Mouse (Mus musculus) midbrain, embryonic 10.5 days (tissue): ENCODE measurements around the gene Zdhhc12. TPM values are rescaled to one million over a fixed set of nuclear protein-coding genes. Genes with fewer than 3 reads are reported as not detected.

Source experiments
- DNase-seq: peaks from one replicate; pipeline ENCODE4 v3.0.0-alpha.2; 2017; ENCODE audit warnings: low spot score
- H3K27ac ChIP-seq: fragments of 300-500 bp; sonication (generic); replicated peaks from 2 replicates; pipeline ENCODE4 v1.5.1; 2016; ENCODE audit warnings: mild to moderate bottlenecking
- H3K27me3 ChIP-seq: fragments of 300-500 bp; sonication (generic); 2 replicates; pipeline ENCODE4 v1.6.1; 2016; ENCODE audit warnings: low read depth, mild to moderate bottlenecking; ENCODE audit not compliant: poor library complexity, severe bottlenecking
- H3K36me3 ChIP-seq: fragments of 300-500 bp; sonication (generic); 2 replicates; pipeline ENCODE4 v1.6.1; 2016; ENCODE audit warnings: mild to moderate bottlenecking, moderate library complexity
- H3K4me1 ChIP-seq: fragments of 300-500 bp; sonication (generic); 2 replicates; pipeline ENCODE4 v1.6.1; 2016
- H3K4me3 ChIP-seq: fragments of 300-500 bp; sonication (generic); 2 replicates; pipeline ENCODE4 v1.5.1; 2016; ENCODE audit warnings: mild to moderate bottlenecking, moderate library complexity
- H3K9me3 ChIP-seq: fragments of 300-500 bp; sonication (generic); replicated peaks from 2 replicates; pipeline ENCODE4 v1.6.1; 2016; ENCODE audit warnings: mild to moderate bottlenecking
- WGBS: fragments of 180-500 bp; shearing (Covaris S2); methylation state at CpG from one replicate; pipeline ENCODE4 v1.1.7; 2016; 5-methylcytosine and 5-hydroxymethylcytosine counted together
- polyA plus RNA-seq: library from polyadenylated mRNA; unstranded; fragments of >200 nt; fragmentation: Nextera tagmentation; extraction: Ambion mirVana; gene quantifications from 2 replicates; pipeline ENCODE4 v1.2.1, GENCODE M21; 2016

Gene Zdhhc12
- polyA plus RNA-seq, 1 experiment from 2014 or later, result 41.9 TPM

GRCm38 (mm10) chr2:30091521-30091920 is 1.9 kb downstream of the Zdhhc12 start:
- Histone ChIP-seq H3K36me3 (peaks cover 37% of the 10 kb centered on the region), H3K4me3 (no peak overlapping the region), H3K9me3 (no peaks in the 10 kb centered on the region), H3K4me1 (peaks cover 34% of the 10 kb centered on the region), H3K27me3 (no peaks in the 10 kb centered on the region), H3K27ac (no peak overlapping the region)
- DNase-seq, result no peak
- 95% methylated on average over 12 of the region's 12 CpGs for WGBS

- peaks cover 21% of the 10 kb centered on the region for H3K4me1 ChIP-seq
- H3K9me3 ChIP-seq, result no peaks in the 10 kb centered on the region
- H3K4me3 ChIP-seq, result no peak overlapping the region
- no peak overlapping the region for H3K27ac ChIP-seq
- no peak for DNase-seq
- H3K36me3 ChIP-seq, result peaks cover 35% of the 10 kb centered on the region
- H3K27me3 ChIP-seq, result no peaks in the 10 kb centered on the region
- 95% methylated on average over 4 of the region's 4 CpGs for WGBS
Observed at GRCm38 (mm10) chr2:30087310-30087709, 6.1 kb downstream of the Zdhhc12 start.

GRCm38 (mm10) chr2:30084632-30085031 is 8.8 kb downstream of the Zdhhc12 start:
- Histone ChIP-seq H3K9me3 (no peaks in the 10 kb centered on the region), H3K27me3 (no peaks in the 10 kb centered on the region), H3K4me1 (peaks cover 13% of the 10 kb centered on the region), H3K27ac (peak overlapping the region; percentile 63), H3K4me3 (peak overlapping the region; percentile 40), H3K36me3 (peaks cover 17% of the 10 kb centered on the region)
- DNase-seq, result peak; percentile 49
- WGBS, result 7% methylated on average over 12 of the region's 12 CpGs

- Histone ChIP-seq H3K27me3 (no peaks in the 10 kb centered on the region), H3K4me1 (peaks cover 18% of the 10 kb centered on the region), H3K4me3 (peak overlapping the region; percentile 40), H3K27ac (peak overlapping the region; percentile 63; the same call in 1 of the 2 replicates), H3K36me3 (peaks cover 17% of the 10 kb centered on the region), H3K9me3 (no peaks in the 10 kb centered on the region)
- DNase-seq, result no peak
- WGBS, result 54% methylated on average over 5 of the region's 5 CpGs
Observed at GRCm38 (mm10) chr2:30084113-30084512, 9.3 kb downstream of the Zdhhc12 start.

GRCm38 (mm10) chr2:30080181-30080800 is 13.2 kb downstream of the Zdhhc12 start:
- Histone ChIP-seq H3K9me3 (no peaks in the 10 kb centered on the region), H3K4me3 (no peak overlapping the region), H3K36me3 (peaks cover 7% of the 10 kb centered on the region; the same call in 1 of the 2 replicates), H3K4me1 (peaks cover 38% of the 10 kb centered on the region), H3K27ac (0 out of 2 replicates have a peak overlapping the region, but pooled peaks have one; percentile 9), H3K27me3 (no peaks in the 10 kb centered on the region)
- WGBS, result 90% methylated on average over 15 of the region's 15 CpGs
- DNase-seq, result no peak

- Histone ChIP-seq H3K4me3 (peak overlapping the region; percentile 69), H3K36me3 (peaks cover 18% of the 10 kb centered on the region), H3K4me1 (peaks cover 25% of the 10 kb centered on the region), H3K9me3 (no peaks in the 10 kb centered on the region), H3K27ac (peak overlapping the region; percentile 89), H3K27me3 (no peaks in the 10 kb centered on the region)
- WGBS, result 80% methylated on average over 4 of the region's 4 CpGs
- DNase-seq, result no peak
Observed at GRCm38 (mm10) chr2:30078760-30079159, 14.7 kb downstream of the Zdhhc12 start.

GRCm38 (mm10) chr2:30078349-30078712 is 15.1 kb downstream of the Zdhhc12 start:
- H3K27me3 ChIP-seq, result no peaks in the 10 kb centered on the region
- H3K4me3 ChIP-seq, result peak overlapping the region; percentile 69
- WGBS, result 29% methylated on average over 10 of the region's 10 CpGs
- H3K36me3 ChIP-seq, result peaks cover 23% of the 10 kb centered on the region
- no peaks in the 10 kb centered on the region for H3K9me3 ChIP-seq
- DNase-seq, result no peak
- peak overlapping the region; percentile 89 for H3K27ac ChIP-seq
- peaks cover 25% of the 10 kb centered on the region for H3K4me1 ChIP-seq

- Histone ChIP-seq H3K9me3 (no peaks in the 10 kb centered on the region), H3K27me3 (no peaks in the 10 kb centered on the region), H3K36me3 (peaks cover 29% of the 10 kb centered on the region), H3K4me1 (peaks cover 25% of the 10 kb centered on the region), H3K27ac (peak within 1 kb of the TSS; percentile 89), H3K4me3 (peak within 1 kb of the TSS; percentile 69)
- WGBS, result 2% methylated on average over 53 of the region's 53 CpGs
- DNase-seq, result peak; percentile 89
Observed at GRCm38 (mm10) chr2:30077502-30078348, 15.7 kb downstream of the Zdhhc12 start, which contains the start of gene Pkn3. Gene Pkn3 (plus strand): TSS chr2:30077684.

- no peaks in the 10 kb centered on the region for H3K9me3 ChIP-seq
- H3K27me3 ChIP-seq, result no peaks in the 10 kb centered on the region
- DNase-seq, result no peak
- H3K4me3 ChIP-seq, result peak overlapping the region; percentile 69
- peak overlapping the region; percentile 89; the same call in 1 of the 2 replicates for H3K27ac ChIP-seq
- WGBS, result 73% methylated on average over 6 of the region's 6 CpGs
- peaks cover 36% of the 10 kb centered on the region for H3K36me3 ChIP-seq
- peaks cover 25% of the 10 kb centered on the region for H3K4me1 ChIP-seq
Observed at GRCm38 (mm10) chr2:30076959-30077358, 16.5 kb downstream of the Zdhhc12 start.

GRCm38 (mm10) chr2:30076439-30076838 is 17.0 kb downstream of the Zdhhc12 start:
- H3K27me3 ChIP-seq, result no peaks in the 10 kb centered on the region
- peaks cover 39% of the 10 kb centered on the region for H3K36me3 ChIP-seq
- no peak overlapping the region for H3K27ac ChIP-seq
- 90% methylated on average over 9 of the region's 9 CpGs for WGBS
- H3K4me1 ChIP-seq, result peaks cover 25% of the 10 kb centered on the region
- no peak for DNase-seq
- no peak overlapping the region for H3K4me3 ChIP-seq
- no peaks in the 10 kb centered on the region for H3K9me3 ChIP-seq

- H3K36me3 ChIP-seq, result peaks cover 38% of the 10 kb centered on the region
- WGBS, result 93% methylated on average over 3 of the region's 3 CpGs
- no peak overlapping the region for H3K4me3 ChIP-seq
- H3K4me1 ChIP-seq, result peaks cover 25% of the 10 kb centered on the region
- no peaks in the 10 kb centered on the region for H3K9me3 ChIP-seq
- no peak overlapping the region for H3K27ac ChIP-seq
- H3K27me3 ChIP-seq, result no peaks in the 10 kb centered on the region
- DNase-seq, result no peak
Observed at GRCm38 (mm10) chr2:30075625-30076024, 17.8 kb downstream of the Zdhhc12 start.

GRCm38 (mm10) chr2:30073285-30073684 is 20.2 kb downstream of the Zdhhc12 start:
- peaks cover 59% of the 10 kb centered on the region for H3K36me3 ChIP-seq
- no peaks in the 10 kb centered on the region for H3K27me3 ChIP-seq
- H3K4me1 ChIP-seq, result peaks cover 17% of the 10 kb centered on the region
- 82% methylated on average over 3 of the region's 3 CpGs for WGBS
- no peak overlapping the region for H3K4me3 ChIP-seq
- no peaks in the 10 kb centered on the region for H3K9me3 ChIP-seq
- DNase-seq, result no peak
- no peak overlapping the region for H3K27ac ChIP-seq

GRCm38 (mm10) chr2:30072875-30073274 is 20.6 kb downstream of the Zdhhc12 start:
- Histone ChIP-seq H3K9me3 (no peaks in the 10 kb centered on the region), H3K4me3 (no peak overlapping the region), H3K4me1 (peaks cover 17% of the 10 kb centered on the region), H3K27me3 (no peaks in the 10 kb centered on the region), H3K36me3 (peaks cover 64% of the 10 kb centered on the region), H3K27ac (no peak overlapping the region)
- no peak for DNase-seq
- WGBS, result 81% methylated on average over 7 of the region's 7 CpGs
